Mouse (Mus musculus) forebrain, embryonic 15.5 days (tissue): ENCODE results near the gene Sox5. TPM values are rescaled to one million over a fixed set of nuclear protein-coding genes. Genes with fewer than 3 reads are reported as not detected.

Experiments
- ATAC-seq: fragments of 200-750 bp; cut with Nextera tagmentation; replicated peaks from 2 replicates; pipeline ENCODE4 v1.8.0; 2017; ENCODE audit warnings: mild to moderate bottlenecking, moderate TSS enrichment, moderate library complexity
- H3K27ac ChIP-seq: fragments of 300-500 bp; sonication (generic); replicated peaks from 2 replicates; pipeline ENCODE4 v1.5.1; 2015; ENCODE audit warnings: mild to moderate bottlenecking, inconsistent platforms
- H3K27me3 ChIP-seq: fragments of 300-500 bp; sonication (generic); 2 replicates; pipeline ENCODE4 v1.6.1; 2015; ENCODE audit warnings: inconsistent platforms
- H3K36me3 ChIP-seq: fragments of 300-500 bp; sonication (generic); 2 replicates; pipeline ENCODE4 v1.6.1; 2015; ENCODE audit warnings: mild to moderate bottlenecking, inconsistent platforms
- H3K4me1 ChIP-seq: fragments of 300-500 bp; sonication (generic); 2 replicates; pipeline ENCODE4 v1.6.1; 2015; ENCODE audit warnings: inconsistent platforms
- H3K4me2 ChIP-seq: fragments of 300-500 bp; sonication (generic); replicated peaks from 2 replicates; pipeline ENCODE4 v1.6.1; 2015; ENCODE audit warnings: mild to moderate bottlenecking, inconsistent platforms
- H3K4me3 ChIP-seq: fragments of 300-500 bp; sonication (generic); 2 replicates; pipeline ENCODE4 v1.5.1; 2015; ENCODE audit warnings: mild to moderate bottlenecking, inconsistent platforms
- H3K9ac ChIP-seq: fragments of 300-500 bp; sonication (generic); replicated peaks from 2 replicates; pipeline ENCODE4 v1.6.1; 2015; ENCODE audit warnings: mild to moderate bottlenecking, inconsistent platforms
- H3K9me3 ChIP-seq: fragments of 300-500 bp; sonication (generic); 2 replicates; pipeline ENCODE4 v1.6.1; 2016; ENCODE audit warnings: inconsistent platforms
- WGBS: fragments of 180-500 bp; shearing (Covaris S2); methylation state at CpG from one replicate; pipeline ENCODE4 v1.1.7; 2015; ENCODE audit warnings: mixed read lengths; 5-methylcytosine and 5-hydroxymethylcytosine counted together
- polyA plus RNA-seq: library from polyadenylated mRNA; unstranded; fragments of >200 nt; fragmentation: Nextera tagmentation; extraction: Ambion mirVana; gene quantifications from 2 replicates; pipeline ENCODE4 v1.2.1, GENCODE M21; 2015

The Sox5 gene
- polyA plus RNA-seq, 1 experiment from 2014 or later, result 239 TPM

DNA sequence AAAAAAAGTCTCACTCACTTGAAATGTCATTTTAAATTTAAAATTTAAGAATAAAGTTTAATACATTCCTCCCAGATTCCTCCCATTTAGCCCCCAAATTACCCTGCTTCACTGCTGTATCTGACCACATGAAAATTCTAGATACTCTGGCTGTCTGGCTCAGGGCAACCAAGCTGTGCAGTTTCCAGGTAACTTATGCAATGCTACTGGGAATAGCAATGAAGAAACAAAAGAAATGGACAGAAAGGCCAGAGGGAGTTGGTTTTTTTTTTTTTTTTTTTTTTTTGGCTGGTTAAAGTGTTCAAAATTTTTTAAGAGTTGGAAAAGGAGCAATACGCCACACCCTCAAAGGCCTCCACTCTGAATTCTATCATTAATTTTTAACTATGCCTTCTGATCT, 73.8 kb downstream of the Sox5 start:
- Histone ChIP-seq H3K4me1 (peaks cover 11% of the 10 kb centered on the region), H3K36me3 (no peaks in the 10 kb centered on the region), H3K27ac (no peak overlapping the region), H3K4me3 (no peak overlapping the region), H3K9me3 (0 out of 2 replicates have a peak, but pooled peaks cover 4% of the 10 kb centered on the region), H3K9ac (no peak overlapping the region), H3K27me3 (no peaks in the 10 kb centered on the region), H3K4me2 (no peak overlapping the region)
- WGBS, result 100% methylated on average over 1 of the region's 1 CpGs
- ATAC-seq, result no peak

DNA sequence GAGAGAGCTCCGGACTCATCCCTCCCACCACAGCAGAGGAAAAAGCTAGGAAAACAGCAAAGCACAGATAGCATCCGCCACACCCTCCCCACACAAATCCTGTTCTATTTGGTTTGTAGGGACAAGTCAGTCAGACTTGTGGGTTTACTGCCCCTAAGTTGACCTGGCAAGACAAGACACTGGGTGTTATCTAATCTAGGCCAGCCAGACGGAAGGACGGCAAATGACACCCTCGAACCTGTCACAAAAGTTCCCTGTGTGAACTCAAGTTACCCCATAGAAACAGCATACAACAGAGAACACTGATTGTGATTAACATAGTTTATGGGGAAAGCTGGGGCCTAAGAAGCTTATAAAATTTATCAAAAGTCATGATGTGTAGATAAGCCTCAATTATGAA, 76.8 kb downstream of the Sox5 start:
- ATAC-seq, result no peak

DNA sequence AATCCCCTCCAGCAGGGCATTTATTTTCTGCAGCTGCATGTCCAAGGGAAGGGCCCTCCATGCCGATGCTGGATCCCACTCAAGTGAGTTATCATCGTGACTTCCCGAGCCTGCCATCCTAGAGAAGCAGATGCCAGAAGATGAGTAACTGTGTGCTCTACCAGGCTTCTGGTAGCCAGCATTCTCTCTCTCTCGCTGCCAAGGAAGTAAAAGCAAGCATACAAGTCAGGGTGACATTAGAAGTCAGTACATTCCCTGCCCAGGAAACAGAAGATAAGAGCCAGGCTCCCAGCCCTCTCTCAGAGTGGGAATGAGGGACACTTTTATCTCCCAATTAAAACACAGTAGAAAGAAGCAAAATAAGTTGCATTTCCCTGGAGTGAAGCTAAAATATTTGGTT, 86.1 kb downstream of the Sox5 start:
- WGBS, result 76% methylated on average over 4 of the region's 4 CpGs
- Histone ChIP-seq H3K27ac (peak overlapping the region; percentile 27; the same call in 1 of the 2 replicates), H3K36me3 (no peaks in the 10 kb centered on the region), H3K4me1 (no peaks in the 10 kb centered on the region), H3K4me3 (no peak overlapping the region), H3K9me3 (no peaks in the 10 kb centered on the region), H3K9ac (no peak overlapping the region), H3K4me2 (no peak overlapping the region), H3K27me3 (no peaks in the 10 kb centered on the region)
- ATAC-seq, result no peak

More for the DNA sequence above, 76.8 kb downstream of the Sox5 start:
- no peaks in the 10 kb centered on the region for H3K27me3 ChIP-seq
- no peaks in the 10 kb centered on the region for H3K4me1 ChIP-seq
- H3K27ac ChIP-seq, result no peak overlapping the region
- 90% methylated on average over 5 of the region's 5 CpGs for WGBS
- H3K4me2 ChIP-seq, result no peak overlapping the region
- no peaks in the 10 kb centered on the region for H3K36me3 ChIP-seq
- no peak overlapping the region for H3K4me3 ChIP-seq
- no peak overlapping the region for H3K9ac ChIP-seq
- 0 out of 2 replicates have a peak, but pooled peaks cover 4% of the 10 kb centered on the region for H3K9me3 ChIP-seq

DNA sequence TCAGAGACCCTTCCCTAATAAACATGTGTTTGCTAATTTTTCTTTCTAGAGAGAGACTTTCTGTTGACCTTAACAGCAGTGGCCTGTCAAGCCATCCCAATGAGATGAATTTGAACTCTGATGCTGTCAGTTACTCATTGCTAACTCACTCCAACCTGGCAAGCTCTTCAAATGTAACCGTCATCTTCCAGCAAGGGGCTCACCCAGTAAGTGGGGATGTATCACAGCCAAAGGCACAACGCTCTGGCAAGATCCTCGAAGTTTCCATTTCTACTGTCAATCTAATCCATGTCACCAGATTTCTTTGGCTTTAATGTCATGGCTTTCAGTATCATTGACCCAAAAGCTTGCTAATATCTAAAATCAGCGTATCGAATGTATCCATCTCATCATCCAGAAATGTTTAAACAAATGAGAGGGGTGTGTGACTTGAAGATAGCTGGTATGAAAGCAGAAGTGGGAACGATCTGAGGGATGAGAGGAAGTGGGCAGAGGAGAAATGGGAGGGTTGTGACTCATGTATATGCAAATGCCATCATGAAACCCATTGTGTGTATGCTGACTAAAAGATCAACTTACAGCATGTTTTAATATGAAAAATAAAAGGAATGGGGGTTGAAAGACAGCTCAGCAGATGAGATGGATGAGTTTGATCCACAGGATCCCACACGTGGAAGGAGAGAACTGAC, 88.4 kb downstream of the Sox5 start:
- H3K9me3 ChIP-seq, result no peaks in the 10 kb centered on the region
- H3K4me3 ChIP-seq, result no peak overlapping the region
- no peaks in the 10 kb centered on the region for H3K27me3 ChIP-seq
- no peaks in the 10 kb centered on the region for H3K36me3 ChIP-seq
- H3K9ac ChIP-seq, result no peak overlapping the region
- H3K27ac ChIP-seq, result no peak overlapping the region
- H3K4me1 ChIP-seq, result no peaks in the 10 kb centered on the region
- no peak for ATAC-seq
- no peak overlapping the region for H3K4me2 ChIP-seq
- 85% methylated on average over 7 of the region's 7 CpGs for WGBS

DNA sequence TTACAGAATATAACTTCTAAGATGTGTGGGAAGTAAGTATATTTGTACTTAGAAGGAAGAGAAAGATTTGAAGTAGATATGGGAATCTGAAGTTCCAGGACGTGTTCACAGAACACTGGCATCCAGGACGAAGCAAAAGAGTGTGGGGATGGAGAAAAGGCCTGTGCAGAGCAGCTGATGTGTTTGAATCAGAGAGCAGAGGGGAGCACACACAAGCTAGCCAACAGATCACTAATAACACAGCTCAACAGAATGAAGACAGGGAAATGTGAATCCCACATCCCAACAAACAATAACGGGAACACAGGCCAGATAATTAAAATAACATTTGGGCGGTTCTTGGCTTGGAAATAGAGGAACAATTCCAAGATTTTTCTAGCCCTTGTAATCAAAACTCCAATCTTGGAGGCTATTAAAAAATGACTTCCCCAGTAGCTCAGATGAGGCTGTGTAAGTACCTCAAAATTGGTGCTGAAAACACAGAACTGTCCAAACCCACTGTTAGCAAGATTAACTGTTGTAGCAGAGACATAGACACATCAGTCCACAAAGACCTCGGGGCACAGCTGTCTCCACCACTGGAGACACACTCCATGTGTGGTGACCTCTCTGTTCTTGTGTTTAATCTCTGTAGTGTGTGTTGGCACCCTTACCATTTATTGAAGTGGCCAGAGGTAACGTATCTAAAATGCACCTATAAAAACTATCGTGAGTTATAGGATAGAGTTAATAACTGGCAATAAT, 90.3 kb downstream of the Sox5 start:
- no peaks in the 10 kb centered on the region for H3K9me3 ChIP-seq
- ATAC-seq, result no peak
- no peaks in the 10 kb centered on the region for H3K4me1 ChIP-seq
- H3K4me3 ChIP-seq, result no peak overlapping the region
- H3K36me3 ChIP-seq, result no peaks in the 10 kb centered on the region
- no peak overlapping the region for H3K4me2 ChIP-seq
- no peaks in the 10 kb centered on the region for H3K27me3 ChIP-seq
- no peak overlapping the region for H3K27ac ChIP-seq
- 62% methylated on average over 7 of the region's 7 CpGs for WGBS
- no peak overlapping the region for H3K9ac ChIP-seq

DNA sequence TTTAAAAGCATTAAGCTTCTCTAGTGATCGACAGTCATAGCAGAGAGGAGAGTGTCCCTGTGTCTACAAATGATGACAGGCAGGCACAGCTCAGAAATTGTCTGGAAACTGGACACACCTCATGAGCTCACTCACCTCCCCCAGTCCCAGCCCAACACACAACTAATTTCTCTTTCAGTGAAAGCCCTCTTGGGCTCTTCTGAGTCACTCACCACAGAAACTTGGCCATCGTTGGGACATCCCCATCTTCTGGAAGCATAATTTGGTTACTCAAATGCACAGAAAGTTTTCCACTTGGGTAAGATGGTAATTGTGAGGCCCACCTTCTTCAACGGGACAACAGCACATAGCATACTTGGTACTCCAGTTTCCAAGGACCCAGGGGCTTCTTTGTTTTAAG, 92.7 kb downstream of the Sox5 start:
- Histone ChIP-seq H3K9ac (no peak overlapping the region), H3K4me1 (no peaks in the 10 kb centered on the region), H3K4me3 (no peak overlapping the region), H3K27ac (no peak overlapping the region), H3K36me3 (no peaks in the 10 kb centered on the region), H3K27me3 (no peaks in the 10 kb centered on the region), H3K4me2 (no peak overlapping the region), H3K9me3 (no peaks in the 10 kb centered on the region)
- WGBS, result 92% methylated on average over 3 of the region's 3 CpGs
- ATAC-seq, result no peak

DNA sequence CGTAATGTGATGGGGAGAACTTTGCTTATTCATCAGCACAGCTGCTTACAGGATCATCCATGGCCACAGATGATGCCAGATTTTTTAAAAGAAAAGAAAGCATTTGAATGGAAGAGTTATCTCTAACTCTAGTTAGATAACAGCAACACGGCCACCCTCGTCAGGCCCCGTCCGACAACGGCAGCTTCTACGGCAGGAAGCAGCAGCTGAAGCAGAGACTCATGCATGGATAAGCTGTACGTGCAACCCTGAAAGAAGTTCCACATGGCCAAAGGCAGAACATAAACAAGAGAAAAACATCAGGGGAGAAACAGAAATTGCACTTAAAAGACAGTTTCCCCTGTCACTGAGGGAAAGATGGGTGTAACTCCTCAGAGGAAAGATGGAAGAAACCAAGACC, 94.1 kb downstream of the Sox5 start:
- H3K4me2 ChIP-seq, result no peak overlapping the region
- H3K4me1 ChIP-seq, result no peaks in the 10 kb centered on the region
- no peak overlapping the region for H3K27ac ChIP-seq
- 78% methylated on average over 8 of the region's 8 CpGs for WGBS
- no peaks in the 10 kb centered on the region for H3K9me3 ChIP-seq
- no peak overlapping the region for H3K9ac ChIP-seq
- H3K4me3 ChIP-seq, result no peak overlapping the region
- no peak for ATAC-seq
- no peaks in the 10 kb centered on the region for H3K27me3 ChIP-seq
- no peaks in the 10 kb centered on the region for H3K36me3 ChIP-seq

DNA sequence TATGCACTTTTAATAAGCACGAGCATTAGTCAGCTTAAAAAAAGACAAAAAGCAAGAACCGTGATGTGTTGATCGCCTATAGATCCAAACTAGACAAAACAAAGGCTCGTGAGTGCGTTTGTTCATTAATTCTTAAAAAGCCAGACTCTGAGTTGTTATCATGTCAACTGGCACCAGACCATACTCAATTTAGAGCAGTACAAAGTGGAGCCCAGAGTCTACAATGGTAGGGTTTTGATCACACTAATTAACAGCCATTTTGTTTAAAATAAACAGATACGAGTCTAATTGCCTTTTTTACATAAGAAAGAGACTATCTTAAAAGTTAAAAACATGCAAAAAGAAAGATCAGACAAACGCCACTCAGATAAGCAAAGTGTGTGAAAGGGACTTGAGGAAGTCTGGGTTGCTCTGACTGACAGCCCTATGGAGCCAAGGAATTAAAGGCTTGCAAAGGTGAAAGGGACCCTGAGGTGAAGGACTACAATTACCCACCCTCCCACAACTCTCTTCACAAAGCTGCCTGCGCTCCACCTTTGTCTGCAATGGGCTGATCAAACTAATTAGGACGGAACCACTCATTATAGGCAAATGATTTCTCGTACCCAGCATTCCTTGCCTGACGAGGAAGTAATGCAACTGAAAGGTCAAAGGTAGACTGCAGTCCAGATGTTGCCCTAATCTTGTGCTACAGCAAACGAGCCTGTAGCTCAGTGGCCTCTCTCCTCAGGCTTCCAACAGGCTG, 100.6 kb downstream of the Sox5 start:
- ATAC-seq, result no peak
- Histone ChIP-seq H3K27me3 (no peaks in the 10 kb centered on the region), H3K27ac (no peak overlapping the region), H3K4me1 (peaks cover 8% of the 10 kb centered on the region; the same call in 1 of the 2 replicates), H3K9me3 (no peaks in the 10 kb centered on the region), H3K4me3 (no peak overlapping the region), H3K36me3 (no peaks in the 10 kb centered on the region), H3K4me2 (no peak overlapping the region), H3K9ac (no peak overlapping the region)
- WGBS, result 12% methylated on average over 12 of the region's 12 CpGs

DNA sequence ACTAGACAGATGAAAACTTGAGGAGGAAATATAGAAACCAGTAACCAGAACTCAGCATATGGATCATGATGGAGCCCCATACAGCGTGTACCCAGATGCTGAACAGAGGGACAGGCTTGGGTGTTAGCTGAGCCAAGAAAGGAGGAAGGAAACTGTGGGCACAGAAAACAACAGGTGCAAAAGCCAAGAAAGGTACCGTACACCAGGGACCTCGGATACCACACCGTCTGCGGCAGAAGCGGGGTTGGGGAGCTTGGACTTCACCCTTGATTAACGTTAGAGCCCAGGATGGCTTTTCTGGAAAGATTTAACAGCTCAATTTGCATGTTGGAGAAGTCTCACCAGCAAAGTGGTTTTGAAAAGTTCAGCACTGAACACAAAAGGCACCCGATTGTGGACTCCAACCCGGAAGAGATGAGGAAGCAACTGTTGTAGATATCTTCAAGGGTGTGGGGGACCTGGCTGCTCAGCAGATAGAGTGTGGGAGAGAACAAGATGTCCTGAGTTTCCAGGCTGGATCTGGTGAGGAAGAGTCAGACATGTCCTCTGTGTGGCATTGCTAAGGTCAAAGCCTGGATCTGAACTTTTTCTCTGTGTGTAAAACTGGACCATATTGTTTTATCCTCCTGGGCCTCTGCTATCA, 104.2 kb downstream of the Sox5 start:
- 94% methylated on average over 9 of the region's 9 CpGs for WGBS
- H3K27ac ChIP-seq, result no peak overlapping the region
- ATAC-seq, result no peak
- H3K4me1 ChIP-seq, result peaks cover 8% of the 10 kb centered on the region; the same call in 1 of the 2 replicates
- no peaks in the 10 kb centered on the region for H3K36me3 ChIP-seq
- no peak overlapping the region for H3K4me2 ChIP-seq
- H3K9me3 ChIP-seq, result no peaks in the 10 kb centered on the region
- H3K4me3 ChIP-seq, result no peak overlapping the region
- no peaks in the 10 kb centered on the region for H3K27me3 ChIP-seq
- H3K9ac ChIP-seq, result no peak overlapping the region

DNA sequence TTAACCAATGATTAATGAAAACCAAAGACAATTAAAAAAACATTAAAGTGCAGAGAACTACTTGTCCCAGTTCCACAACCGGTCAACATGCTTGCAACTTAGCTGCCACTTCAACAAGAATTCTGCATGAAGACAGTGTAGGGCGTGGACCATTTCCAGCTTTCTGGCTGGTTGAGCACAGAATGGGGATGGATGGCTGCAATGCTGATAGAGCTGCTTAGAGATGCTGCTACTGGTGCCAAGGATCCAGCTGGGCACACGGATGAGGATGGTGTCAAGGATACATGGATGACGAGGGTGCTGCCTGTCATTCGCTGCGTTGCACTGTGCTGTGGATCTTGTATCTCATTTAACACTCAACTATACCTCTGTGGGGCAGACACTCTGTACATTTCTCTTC, 106.7 kb downstream of the Sox5 start:
- Histone ChIP-seq H3K27ac (no peak overlapping the region), H3K4me3 (no peak overlapping the region), H3K4me2 (no peak overlapping the region), H3K9me3 (no peaks in the 10 kb centered on the region), H3K36me3 (no peaks in the 10 kb centered on the region), H3K4me1 (no peaks in the 10 kb centered on the region), H3K27me3 (no peaks in the 10 kb centered on the region), H3K9ac (no peak overlapping the region)
- ATAC-seq, result no peak
- whole genome bisulfite sequencing, result 83% methylated on average over 6 of the region's 6 CpGs

DNA sequence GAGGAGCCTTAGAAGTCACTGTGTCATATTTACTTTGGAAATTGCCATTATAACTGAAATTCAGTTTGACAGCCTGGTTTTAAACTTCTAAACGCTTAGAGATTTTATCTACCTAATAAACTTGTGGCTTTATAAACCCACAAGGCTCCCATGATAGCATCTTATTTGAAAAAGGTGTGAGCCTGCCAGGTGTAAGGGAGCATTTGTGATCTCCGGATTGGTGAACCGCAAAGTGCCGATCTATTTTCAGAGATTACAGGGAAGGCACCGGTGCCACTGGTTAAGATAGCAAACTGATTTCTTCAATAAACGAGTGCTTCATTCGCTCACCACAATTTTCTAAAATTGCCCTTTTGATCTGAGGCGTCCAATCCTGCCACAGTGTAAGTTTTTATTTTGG, 107.9 kb downstream of the Sox5 start:
- 89% methylated on average over 8 of the region's 8 CpGs for WGBS
- ATAC-seq, result no peak
- no peak overlapping the region for H3K4me3 ChIP-seq

More for the DNA sequence above, 107.9 kb downstream of the Sox5 start:
- Histone ChIP-seq H3K36me3 (no peaks in the 10 kb centered on the region), H3K27me3 (no peaks in the 10 kb centered on the region), H3K4me2 (no peak overlapping the region), H3K4me1 (no peaks in the 10 kb centered on the region), H3K9me3 (no peaks in the 10 kb centered on the region), H3K9ac (no peak overlapping the region), H3K27ac (no peak overlapping the region)
